Mouse (Mus musculus) embryo, embryonic 11.5 days (tissue): ENCODE measurements around the gene Ccdc170.
"Not testable (repeated sequence)": the region's sequence is repeated elsewhere in the genome, so short reads cannot be mapped to it uniquely, and the experiment has no call there.

ENCODE experiments used
- DNase-seq: peaks from one replicate; pipeline ENCODE4 v3.0.0-alpha.2; 2012; ENCODE audit warnings: low read depth, low spot score

Ccdc170 gene

DNA sequence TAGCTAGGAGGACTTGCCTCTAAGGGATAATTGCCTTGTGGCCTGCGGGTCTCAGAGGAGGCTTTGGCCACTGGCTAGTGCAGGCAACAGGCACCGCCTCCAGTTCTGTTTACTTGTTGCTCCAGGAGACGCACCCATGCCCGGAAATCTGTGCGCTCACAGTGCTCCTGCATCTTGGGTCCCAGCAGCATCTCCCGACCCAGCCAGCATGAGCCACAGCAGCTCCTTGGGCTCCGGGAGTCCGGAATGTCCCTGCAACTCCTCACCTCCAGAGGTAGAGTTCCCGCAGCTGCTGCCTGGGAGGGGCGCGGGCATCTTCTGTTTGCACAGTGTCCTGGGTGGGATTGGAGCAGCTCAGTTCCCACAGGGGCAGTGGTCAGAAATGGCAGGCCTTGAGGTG is at the start of gene Ccdc170:
Ccdc170 (plus strand) TSS at position 148 of the 400 bp plus-strand sequence.
- no peak for DNase-seq

DNA sequence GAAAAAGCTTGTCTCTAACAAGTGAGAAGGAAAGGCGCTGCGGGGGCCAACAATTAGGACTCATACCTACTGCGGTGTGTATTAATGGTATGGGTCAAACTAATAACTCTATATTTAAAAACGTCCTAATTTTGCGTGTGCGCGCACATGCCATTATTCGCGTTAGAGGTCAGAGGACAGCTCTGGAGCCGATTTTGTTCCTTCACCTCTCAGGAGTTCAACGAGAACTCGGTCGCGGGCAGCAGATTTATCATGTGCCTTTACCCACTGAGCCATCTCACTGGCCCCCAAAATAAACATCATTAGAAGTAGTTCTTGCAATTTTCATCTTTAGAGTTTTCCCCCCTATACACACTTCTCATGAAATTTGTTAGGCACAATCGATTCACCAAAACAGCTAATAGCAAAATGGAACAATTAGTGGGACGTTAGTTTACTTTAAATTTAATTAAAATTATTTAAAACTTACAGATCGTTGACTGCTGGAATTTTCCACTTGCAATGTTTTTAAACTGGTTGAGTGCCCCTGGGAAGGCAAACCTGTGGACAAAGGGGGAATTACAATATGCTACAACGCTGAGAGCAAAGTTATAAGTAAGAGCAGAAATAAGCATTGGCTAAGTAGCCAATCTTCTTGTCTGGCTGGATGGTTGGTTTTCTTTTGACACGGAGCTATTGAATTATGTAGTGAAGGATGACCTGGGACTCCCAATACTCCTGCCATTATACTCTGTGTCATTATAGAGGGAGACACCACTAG is 49.1 kb upstream of the Ccdc170 start:
- DNase-seq, result peak; percentile 5

DNA sequence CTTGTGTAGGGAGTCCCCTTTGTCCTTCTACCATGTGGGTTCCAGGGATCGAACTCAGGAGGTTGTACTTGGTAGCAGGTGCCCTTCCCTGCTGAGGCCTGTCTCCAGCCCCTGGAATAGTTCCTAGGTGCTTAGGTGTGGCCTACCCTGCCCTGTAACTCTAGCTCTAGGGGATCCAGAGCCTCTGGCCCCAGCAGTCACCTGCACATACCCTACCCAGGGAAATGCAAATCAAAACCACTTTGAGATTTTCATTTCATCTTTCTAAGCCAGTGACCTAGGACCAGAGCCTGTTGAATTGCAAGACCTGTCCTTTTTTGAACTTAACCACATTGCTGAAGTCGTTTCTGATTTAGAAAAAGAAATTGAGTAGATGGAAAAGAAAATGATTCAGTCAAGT is 48.4 kb upstream of the Ccdc170 start:
- not testable (repeated sequence) for DNase-seq

DNA sequence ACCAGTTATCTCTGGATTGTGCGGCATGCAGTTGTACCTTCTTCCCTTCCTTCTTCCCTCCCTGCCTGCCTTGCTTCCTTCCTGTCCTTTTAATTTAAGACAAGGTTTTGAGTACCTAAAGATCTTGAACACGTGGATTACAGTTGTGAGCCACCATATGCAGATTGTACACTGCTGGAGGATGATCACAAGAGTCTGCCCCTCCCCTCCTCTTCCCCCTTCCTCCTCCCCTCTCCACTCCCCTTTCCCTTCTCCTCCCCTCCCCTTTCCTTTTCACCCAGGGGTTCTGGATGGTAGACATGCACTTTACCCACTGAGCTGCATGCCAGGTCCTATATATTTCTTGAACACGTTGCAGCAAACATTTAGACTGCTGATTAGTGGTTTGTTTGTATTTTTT is 46.9 kb upstream of the Ccdc170 start:
- DNase-seq, result no peak

DNA sequence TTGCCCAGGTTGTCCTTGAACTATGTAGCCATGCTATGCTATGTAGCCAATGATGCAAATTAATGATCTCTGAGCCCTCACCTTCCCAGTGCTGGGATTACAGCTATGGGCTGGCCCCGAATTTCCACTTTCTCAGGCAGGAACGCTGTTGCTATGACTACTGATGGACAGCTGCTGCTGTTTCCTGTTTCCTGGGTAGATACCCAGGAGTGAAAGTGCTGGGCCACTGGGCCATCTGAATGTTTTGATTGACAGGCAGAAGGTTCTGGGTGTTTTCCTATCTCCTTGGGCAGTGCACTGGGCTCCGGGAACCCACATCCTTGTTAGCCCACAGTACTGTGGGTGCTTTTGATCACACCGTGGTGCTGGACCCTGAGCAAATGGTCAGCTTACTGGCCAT is 25.9 kb upstream of the Ccdc170 start:
- DNase-seq, result no peak

DNA sequence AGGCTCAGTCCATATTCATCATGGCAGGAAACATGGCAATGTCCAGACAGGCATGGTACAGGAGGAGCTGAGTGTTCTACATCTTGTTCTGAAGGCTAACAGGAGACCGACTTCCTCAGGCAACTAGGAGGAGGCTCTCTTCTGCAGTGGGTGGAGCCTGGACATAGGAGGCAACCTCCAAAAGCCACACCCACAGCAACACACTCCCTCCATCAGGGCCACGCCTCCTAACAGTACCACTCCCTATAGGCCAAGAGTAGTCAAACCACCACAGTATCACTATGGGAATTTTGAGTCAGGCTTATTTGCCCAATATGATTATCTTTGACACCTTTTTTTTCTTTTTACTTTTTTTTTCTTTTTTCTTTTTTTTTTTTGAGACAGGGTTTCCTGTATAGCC is 22.1 kb upstream of the Ccdc170 start:
- no peak for DNase-seq

DNA sequence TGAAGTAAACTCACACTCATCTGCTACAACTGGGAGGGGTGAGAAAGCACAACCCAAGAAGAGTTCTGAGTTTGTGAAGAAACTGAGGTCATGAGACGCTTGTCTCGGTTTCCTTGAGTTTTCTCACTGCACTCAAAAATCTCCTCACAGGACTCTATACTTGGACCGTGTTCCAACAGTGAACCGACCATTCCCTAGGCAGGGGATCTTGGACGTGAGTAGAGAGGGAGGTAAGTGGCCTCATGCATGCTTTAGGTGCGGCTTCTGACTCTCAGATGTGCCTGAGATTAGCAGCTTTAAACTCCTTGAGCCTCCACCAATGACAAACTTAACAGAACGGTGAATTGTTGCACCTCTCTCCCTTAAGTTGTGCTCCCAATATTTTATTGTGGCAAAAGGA is 16.5 kb upstream of the Ccdc170 start:
- no peak for DNase-seq

DNA sequence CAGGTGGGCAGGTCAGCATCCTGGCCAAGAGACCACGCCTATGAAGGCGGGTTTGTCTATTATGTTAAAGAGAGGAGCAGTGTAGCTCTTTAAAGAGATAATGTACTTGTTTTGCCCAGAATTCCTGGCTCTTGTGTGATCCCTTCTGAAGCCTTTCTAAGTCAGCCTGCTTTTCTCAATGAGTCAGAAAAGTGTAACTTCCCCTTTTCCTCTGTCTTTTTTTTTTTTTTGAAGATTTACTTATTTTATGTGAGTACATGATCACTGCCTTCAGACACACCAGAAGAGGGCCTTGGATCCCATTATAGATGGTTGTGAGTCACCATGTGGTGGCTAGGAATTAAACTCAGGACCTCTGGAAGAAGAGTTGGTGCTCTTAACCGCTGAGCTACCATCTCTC is 12.9 kb upstream of the Ccdc170 start:
- DNase-seq, result no peak

DNA sequence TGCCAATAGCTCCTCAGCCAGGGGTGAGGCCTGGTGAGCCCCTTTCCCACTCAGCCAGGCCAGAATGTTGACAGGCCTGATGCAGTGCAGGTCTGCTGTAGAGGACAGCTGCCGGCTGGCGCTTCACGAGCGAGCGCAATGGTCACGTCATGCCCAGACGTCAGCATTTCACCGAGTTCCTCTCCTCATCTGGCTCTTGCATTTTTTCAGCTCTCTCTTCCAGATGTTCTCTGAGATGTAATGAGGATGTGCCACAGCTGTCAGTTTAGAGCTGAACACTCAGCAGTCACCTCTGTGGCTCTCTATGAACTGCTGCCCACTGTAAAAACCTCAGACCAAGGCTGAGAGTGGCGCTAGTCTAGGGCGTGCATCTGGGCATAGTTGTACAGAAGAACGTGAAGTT is 8.7 kb upstream of the Ccdc170 start:
- no peak for DNase-seq

DNA sequence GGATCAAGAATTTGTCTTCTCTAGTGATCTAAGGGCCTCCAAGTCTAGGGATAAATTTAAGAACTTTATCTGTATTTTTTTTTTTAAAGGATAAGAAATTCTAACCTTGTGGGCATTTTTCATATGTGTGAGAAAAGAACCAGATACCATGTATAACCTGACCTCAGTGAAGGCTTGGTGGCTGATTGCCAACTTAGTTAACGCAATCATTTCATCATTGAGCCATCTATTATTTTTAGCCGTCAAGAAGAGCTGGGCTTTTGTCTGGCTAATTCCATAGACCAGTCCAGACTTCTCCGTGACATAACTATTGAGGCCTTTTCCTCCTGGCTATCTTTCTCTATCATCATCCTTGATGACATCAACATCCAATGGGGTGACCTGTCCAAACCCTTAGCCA is 6.9 kb upstream of the Ccdc170 start:
- no peak for DNase-seq

DNA sequence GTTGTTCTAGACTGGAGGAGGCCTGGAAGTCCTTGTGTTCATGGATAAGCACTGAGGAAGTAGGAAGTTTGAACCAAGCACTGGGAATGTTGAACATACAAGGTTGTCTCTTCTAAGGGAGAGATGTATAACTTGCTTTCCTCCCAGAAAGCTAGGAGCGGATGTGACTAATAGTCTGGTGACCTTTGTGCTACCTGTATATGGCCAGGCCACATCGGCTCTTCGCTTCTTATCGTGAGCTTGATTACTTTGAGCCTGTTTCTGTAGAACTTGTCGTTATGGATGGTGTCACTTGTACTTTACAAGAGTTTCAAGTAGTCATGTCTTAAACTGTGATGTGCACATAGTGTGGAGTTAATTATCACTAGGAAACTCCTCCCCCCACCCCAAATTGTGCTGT is 5.7 kb upstream of the Ccdc170 start:
- DNase-seq, result no peak

DNA sequence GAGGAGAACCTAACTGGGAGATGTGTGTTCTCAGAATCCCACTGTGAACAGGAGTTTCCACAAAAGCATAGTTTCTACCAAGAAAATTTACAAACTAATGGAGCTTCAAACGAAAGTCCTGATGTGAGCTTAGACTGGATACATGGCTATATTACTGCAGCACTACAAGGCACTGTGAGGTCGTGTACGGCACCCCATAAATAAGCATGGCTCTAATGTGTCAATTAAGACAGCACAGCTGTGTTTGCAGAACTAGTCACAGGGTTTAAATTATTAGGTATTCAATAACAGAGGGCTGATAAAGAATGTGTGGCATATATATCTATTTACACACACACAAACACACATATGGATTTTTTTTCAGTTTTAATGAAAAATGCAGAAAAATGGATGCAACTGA is 1.4 kb upstream of the Ccdc170 start:
- no peak for DNase-seq

DNA sequence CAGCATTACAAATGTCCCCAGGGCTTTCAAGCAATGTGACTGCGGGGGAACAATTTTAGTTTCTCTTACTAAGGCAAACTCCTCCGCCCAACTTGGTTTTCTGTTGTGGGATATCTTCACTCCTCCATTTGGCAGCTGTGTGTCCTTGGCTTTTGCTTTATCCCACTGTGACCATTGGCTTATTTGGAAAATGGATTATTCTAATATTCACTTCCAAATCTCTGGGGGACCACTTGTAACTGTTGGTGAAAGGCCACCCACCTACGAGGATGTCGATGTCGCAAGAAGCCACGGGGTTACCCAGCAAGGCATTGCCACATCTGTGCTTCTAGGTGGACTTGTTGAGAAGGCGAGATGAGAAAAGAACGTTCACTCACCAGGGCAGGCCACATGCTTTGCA is 607 bp upstream of the Ccdc170 start:
- no peak for DNase-seq

DNA sequence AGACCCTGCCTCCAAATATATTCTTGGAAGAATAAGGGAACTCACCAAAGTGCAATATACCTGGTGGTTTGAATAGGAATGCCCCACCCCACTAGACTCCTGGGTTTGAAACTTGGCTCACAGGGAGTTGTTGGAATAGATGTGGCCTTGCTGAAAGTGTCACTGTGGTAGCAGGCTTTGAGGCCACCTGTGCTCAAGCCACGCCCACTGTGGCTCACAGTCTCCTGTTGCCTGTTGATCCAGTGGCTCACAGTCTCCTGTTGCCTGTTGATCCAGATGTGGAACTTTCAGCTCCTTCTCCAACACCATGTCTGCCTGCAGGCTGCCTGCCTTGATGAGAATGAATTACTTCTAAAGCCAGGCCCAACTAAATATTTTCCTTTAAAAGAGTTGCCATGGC is 1.5 kb downstream of the Ccdc170 start:
- DNase-seq, result no peak

DNA sequence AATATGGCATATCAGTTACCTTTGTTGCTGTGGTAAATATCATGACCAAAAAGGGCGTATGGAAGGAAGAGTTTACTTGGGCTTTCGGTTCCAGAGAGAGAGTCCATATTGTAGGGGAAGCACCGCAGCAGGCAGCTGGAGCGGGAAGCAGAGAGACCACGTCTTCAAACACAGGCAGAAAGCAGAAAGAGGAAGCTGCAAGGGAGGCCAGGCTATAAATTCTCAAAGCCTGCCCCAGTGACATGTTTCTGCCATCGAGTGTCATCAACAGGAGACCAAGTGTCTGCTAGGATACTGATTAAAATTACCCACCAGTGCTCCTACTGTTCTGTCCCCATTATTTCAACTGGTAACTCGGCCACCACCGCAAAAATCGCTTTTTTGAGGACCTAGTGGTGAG is 2.7 kb downstream of the Ccdc170 start:
- no peak for DNase-seq

DNA sequence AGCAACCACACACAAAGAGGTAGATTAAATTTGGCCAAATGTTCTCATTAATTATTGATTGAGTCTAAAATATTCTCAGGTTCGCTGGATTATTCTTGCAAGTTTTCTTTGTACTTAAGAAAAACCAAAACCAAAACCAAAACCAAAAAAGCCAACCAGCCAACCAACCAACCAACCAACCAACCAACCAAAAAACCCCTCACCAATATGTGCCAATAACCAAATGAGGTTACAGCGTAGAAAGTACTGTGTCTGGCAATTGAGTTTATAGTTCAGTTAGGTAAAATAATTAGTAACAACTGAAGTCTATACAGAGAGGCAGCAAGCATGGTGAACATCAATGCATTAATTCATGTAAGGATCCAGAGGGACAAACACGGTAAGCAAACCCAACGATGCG is 7.6 kb downstream of the Ccdc170 start:
- no peak for DNase-seq

DNA sequence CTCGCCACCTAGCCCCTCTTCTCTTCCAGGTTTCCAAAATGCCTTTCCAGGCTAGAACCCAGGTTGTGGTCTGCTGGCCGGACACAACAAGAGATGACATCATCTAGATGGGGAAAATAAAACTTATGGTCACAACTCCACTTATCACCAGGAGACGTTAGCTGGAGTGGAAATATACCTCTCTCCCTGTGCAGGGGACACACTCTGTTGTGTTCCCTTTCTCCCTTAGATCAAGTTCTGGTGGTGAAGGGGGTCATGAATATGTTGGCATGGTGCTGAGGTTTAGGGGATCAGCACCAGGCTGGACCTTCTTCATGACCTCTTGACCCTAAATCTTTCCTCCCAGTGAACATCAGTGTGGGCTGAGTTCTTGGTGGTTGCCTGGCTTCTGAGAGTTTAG is 9.0 kb downstream of the Ccdc170 start:
- DNase-seq, result no peak

DNA sequence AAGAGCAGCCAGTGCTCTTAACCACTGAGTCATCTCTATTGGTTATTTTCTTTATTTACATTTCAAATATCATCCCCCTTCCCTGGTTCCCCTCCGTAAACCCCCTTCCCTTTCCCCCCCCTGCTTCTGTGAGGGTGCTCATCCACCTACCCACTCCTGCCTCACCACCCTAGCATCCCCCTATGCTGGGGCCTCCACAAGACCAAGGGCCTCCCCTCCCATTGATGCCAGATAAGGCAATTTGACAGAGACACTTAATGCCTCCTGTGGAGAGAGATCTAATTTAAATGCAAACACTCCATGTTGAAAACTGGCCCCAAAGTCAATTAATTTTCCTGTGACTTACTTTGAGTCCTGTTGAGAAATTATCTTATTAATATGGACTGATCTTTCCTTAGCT is 9.7 kb downstream of the Ccdc170 start:
- DNase-seq, result no peak

DNA sequence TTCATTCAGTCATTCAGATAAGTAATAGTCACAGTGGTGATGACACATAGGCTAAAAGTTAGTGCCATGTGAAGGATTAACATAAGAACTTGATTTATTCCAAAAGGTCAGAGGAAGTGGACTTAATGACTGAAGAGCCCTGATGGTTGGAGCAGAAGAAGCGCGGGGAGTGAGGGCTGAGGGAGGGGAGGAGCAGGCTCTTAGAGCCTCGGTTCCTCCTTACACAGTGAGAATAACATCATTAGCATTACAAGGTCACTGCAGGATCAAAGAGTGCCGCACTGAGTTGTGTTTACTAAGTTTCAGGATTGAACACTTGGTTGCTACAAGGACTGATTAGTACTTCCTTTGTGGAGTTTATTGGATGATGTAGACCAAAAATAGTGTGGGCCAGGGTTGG is 10.6 kb downstream of the Ccdc170 start:
- no peak for DNase-seq

DNA sequence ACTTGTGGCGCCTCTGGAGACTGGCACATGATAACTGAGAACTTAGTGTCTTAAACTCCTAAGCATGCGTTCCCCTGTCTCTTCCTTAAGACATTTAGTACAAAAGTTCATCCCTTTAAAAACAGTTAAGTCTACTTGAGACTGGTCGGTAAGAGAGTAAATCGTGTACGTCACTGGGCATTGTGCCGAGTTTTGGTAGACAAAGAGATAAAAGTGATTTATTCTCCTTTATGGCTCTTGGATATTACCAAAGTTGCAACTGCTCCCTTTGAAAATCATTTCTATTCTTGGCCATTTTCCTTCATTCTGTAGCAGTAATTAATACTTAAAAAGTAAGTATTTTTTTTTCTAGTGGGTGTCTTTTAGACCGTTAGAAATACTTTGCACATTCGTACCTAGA is 20.9 kb downstream of the Ccdc170 start:
- DNase-seq, result no peak

DNA sequence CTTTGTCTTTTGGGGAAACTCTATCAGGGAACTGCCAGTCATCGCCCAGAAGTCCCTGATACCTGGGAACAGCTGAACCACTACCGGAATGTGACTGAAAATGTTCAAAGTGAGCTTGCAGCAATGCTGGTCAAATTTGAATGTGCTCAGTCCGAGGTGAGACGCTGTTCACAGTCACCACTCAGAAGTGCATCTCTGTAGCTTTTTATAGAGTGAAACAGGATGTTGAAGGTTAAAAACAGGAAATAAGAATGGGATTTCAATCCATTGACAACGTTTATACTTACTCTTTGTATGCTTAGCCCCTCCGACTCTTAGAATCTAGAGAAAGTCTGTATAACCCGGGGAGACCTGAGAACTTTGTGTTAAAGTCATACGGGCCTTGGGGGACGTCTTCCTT is 30.4 kb downstream of the Ccdc170 start:
- no peak for DNase-seq

DNA sequence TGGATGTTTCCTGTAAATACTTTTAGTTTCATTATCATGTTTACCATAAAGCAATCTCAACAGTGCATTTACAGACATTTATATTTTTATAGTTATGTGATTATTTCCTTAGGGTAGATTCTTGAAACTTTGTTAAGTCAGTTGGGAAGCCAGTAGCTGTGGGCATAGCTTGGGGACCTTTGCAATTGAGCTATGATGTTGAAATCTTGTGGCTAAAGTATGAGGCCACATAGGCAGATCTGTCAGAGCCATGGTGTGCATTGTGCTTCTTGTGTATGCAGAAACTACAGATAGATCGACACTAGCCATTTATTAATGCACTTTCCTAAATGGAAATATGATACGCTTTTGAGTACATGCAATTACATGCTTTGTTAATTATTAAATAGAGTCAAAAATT is 35.3 kb downstream of the Ccdc170 start:
- no peak for DNase-seq

DNA sequence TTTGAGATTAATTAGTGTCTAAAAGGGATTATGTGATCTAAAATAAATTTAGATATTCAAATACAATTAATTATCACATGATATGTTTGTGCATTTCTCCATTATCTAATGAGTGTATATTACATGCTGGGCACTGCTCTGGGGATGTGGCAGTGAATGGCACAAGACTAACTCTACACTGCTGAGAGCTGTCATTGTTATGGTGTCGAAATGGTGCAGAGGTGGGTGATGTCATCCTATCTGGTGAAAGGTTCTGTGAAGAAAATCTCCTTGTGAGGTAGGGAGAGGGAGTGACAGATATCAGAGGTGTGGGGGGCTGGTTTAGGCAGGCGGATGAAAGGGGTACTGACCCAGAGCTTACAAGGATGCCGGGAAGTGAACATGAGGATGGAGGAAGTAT is 37.3 kb downstream of the Ccdc170 start:
- DNase-seq, result no peak
